Mouse (Mus musculus) heart, embryonic 12.5 days (tissue): ENCODE measurements around the gene Olfr1441. TPM values are rescaled to one million over a fixed set of nuclear protein-coding genes. Genes with fewer than 3 reads are reported as not detected.

Experiments
- ATAC-seq: fragments of 200-750 bp; cut with Nextera tagmentation; 2 replicates; pipeline ENCODE4 v1.8.0; 2017; ENCODE audit warnings: moderate TSS enrichment, moderate library complexity; ENCODE audit not compliant: insufficient number of reproducible peaks, low FRiP score
- H3K27ac ChIP-seq: fragments of 300-500 bp; sonication (generic); 2 replicates; pipeline ENCODE4 v1.5.1; 2016; ENCODE audit warnings: mild to moderate bottlenecking, moderate library complexity; ENCODE audit not compliant: poor library complexity, severe bottlenecking
- H3K27me3 ChIP-seq: fragments of 300-500 bp; sonication (generic); replicated peaks from 2 replicates; pipeline ENCODE4 v1.6.1; 2016; ENCODE audit warnings: mild to moderate bottlenecking, moderate library complexity
- H3K36me3 ChIP-seq: fragments of 300-500 bp; sonication (generic); 2 replicates; pipeline ENCODE4 v1.6.1; 2016; ENCODE audit warnings: mild to moderate bottlenecking, moderate library complexity
- H3K4me1 ChIP-seq: fragments of 300-500 bp; sonication (generic); replicated peaks from 2 replicates; pipeline ENCODE4 v1.6.1; 2016; ENCODE audit warnings: mild to moderate bottlenecking
- H3K4me2 ChIP-seq: fragments of 300-500 bp; sonication (generic); 2 replicates; pipeline ENCODE4 v1.6.1; 2016; ENCODE audit warnings: mild to moderate bottlenecking, moderate library complexity
- H3K4me3 ChIP-seq: fragments of 300-500 bp; sonication (generic); 2 replicates; pipeline ENCODE4 v1.5.1; 2016; ENCODE audit warnings: mild to moderate bottlenecking
- H3K9ac ChIP-seq: fragments of 300-500 bp; sonication (generic); 2 replicates; pipeline ENCODE4 v1.6.1; 2016; ENCODE audit warnings: mild to moderate bottlenecking, moderate library complexity
- H3K9me3 ChIP-seq: fragments of 300-500 bp; sonication (generic); replicated peaks from 2 replicates; pipeline ENCODE4 v1.6.1; 2016; ENCODE audit warnings: mild to moderate bottlenecking, moderate library complexity
- WGBS: fragments of 180-500 bp; shearing (Covaris S2); methylation state at CpG from one replicate; pipeline ENCODE4 v1.1.7; 2016; 5-methylcytosine and 5-hydroxymethylcytosine counted together
- polyA plus RNA-seq: library from polyadenylated mRNA; unstranded; fragments of >200 nt; fragmentation: Nextera tagmentation; extraction: Ambion mirVana; gene quantifications from 2 replicates; pipeline ENCODE4 v1.2.1, GENCODE M21; 2016

Olfr1441 gene
- polyA plus RNA-seq, 1 experiment from 2014 or later: not detected

DNA sequence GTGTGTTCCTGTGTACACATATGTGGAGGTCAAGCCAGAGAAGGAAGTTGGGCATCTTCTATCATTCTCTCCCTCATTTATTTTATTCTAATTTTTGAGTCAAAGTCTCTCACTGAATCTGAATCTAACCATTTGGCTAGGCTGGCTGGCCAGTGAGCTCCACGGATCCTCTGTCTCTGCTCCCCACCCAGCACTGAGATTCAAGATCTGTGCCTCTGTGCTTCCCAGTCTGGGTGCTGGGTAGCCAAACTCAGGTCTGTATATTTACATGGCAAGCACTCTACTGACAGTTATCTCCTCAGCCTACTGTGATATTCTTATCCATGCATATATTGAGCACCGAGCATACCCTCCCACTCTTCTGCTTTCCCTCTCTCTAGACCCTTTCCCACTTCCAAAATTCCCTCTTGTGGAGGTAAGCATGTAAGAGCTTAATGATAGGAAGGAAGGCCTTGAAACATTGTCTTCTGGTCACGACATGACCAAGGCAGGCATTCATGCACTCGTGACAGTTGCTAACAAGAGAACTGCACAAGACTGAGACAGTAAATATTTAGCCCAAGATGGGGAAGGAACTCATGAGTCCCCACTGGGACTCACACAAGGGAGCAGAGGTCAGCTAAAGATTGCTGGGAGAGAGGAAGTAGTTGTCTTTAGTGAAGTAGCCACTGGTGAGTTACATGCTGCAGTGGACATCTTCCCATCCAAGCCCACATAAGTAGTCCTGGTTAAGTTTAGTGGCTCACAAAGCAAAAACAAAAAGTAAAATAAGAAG is 18.7 kb downstream of the Olfr1441 start:
- Histone ChIP-seq H3K27ac (no peak overlapping the region), H3K36me3 (no peaks in the 10 kb centered on the region), H3K4me3 (no peak overlapping the region), H3K9ac (no peak overlapping the region), H3K27me3 (no peaks in the 10 kb centered on the region), H3K4me1 (no peaks in the 10 kb centered on the region), H3K9me3 (no peaks in the 10 kb centered on the region), H3K4me2 (no peak overlapping the region)
- 76% methylated on average over 4 of the region's 4 CpGs for WGBS
- no peak for ATAC-seq

DNA sequence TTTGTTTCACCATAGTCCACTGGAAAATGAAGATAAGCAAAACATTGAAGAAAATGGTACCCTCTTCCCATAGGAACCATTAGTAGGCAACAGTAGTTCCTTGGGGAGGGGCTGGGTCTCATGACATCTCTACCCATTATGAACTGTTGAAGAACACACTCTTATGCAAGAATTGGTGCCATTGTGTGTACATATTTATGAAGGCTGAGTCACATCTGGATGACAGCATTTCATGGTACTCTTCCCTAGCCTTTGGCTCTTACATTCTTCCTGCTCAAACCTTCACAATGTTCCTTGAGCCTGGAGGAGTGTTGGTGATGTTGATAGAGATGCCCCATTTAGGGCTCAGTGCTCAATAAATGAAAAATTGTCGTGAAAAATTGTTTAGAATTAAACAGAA is 22.3 kb downstream of the Olfr1441 start:
- no peak overlapping the region for H3K4me3 ChIP-seq
- no peaks in the 10 kb centered on the region for H3K9me3 ChIP-seq
- no peaks in the 10 kb centered on the region for H3K27me3 ChIP-seq
- no peak overlapping the region for H3K4me2 ChIP-seq
- H3K9ac ChIP-seq: no peak overlapping the region
- no peak for ATAC-seq
- 47% methylated on average over 1 of the region's 1 CpGs for WGBS
- H3K36me3 ChIP-seq: no peaks in the 10 kb centered on the region
- H3K4me1 ChIP-seq: peaks cover 7% of the 10 kb centered on the region; the same call in 1 of the 2 replicates
- H3K27ac ChIP-seq: no peak overlapping the region

GRCm38 (mm10) chr19:12440103-12440725 is 23.0 kb downstream of the Olfr1441 start:
- WGBS: 75% methylated on average over 5 of the region's 5 CpGs

DNA sequence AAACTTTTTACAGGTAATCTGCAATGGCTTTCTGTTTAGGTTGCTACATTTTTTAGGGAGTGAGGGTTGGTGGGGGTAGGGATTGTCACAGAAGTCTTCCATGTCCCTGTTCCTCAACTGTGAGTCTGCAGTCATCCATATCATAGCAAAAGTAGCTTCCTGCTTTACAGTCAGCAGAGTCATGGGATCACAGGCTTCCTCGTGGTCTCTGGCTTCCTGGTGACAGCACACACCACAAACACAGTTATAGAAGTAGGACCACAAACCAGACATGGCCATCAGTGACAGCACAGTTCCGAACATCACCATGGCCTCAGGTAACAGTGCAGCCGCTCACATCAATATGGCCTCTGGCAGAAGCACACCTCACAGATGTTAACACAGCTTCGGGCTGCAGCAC is 25.3 kb downstream of the Olfr1441 start:
- no peak for ATAC-seq
- no peak overlapping the region for H3K9ac ChIP-seq
- H3K27ac ChIP-seq: no peak overlapping the region
- no peak overlapping the region for H3K4me3 ChIP-seq
- H3K9me3 ChIP-seq: no peaks in the 10 kb centered on the region
- no peaks in the 10 kb centered on the region for H3K27me3 ChIP-seq
- WGBS: 61% methylated on average over 4 of the region's 4 CpGs
- no peaks in the 10 kb centered on the region for H3K36me3 ChIP-seq
- peaks cover 7% of the 10 kb centered on the region; the same call in 1 of the 2 replicates for H3K4me1 ChIP-seq
- peak overlapping the region; percentile 8; the same call in 1 of the 2 replicates for H3K4me2 ChIP-seq

More at GRCm38 (mm10) chr19:12440103-12440725, 23.0 kb downstream of the Olfr1441 start:
- Histone ChIP-seq H3K36me3 (no peaks in the 10 kb centered on the region), H3K9ac (no peak overlapping the region), H3K4me2 (no peak overlapping the region), H3K4me3 (no peak overlapping the region), H3K27me3 (no peaks in the 10 kb centered on the region), H3K9me3 (no peaks in the 10 kb centered on the region), H3K27ac (no peak overlapping the region), H3K4me1 (peaks cover 7% of the 10 kb centered on the region; the same call in 1 of the 2 replicates)
- no peak for ATAC-seq

DNA sequence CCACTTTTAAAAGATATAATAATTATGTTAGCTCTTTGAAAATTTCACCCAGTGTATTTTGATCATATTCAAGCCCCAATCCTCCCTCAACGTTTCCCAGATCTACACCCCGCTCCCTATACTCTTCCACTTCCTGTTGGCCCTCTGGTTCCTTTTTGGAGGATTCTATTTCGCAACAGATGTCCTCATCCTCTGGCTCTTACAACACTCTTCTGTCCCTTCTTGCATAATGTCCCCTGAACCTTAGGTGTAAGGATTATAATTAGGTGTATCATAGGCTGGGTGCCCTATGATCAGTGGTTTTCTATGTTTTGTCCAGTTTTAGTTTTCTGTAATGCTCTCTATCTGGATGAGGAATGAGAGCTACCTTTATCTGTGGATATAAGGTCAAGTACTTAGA is 27.8 kb downstream of the Olfr1441 start:
- Histone ChIP-seq H3K27me3 (no peaks in the 10 kb centered on the region), H3K4me2 (no peak overlapping the region), H3K36me3 (no peaks in the 10 kb centered on the region), H3K4me1 (peaks cover 7% of the 10 kb centered on the region; the same call in 1 of the 2 replicates), H3K4me3 (no peak overlapping the region), H3K9ac (no peak overlapping the region), H3K9me3 (no peaks in the 10 kb centered on the region), H3K27ac (no peak overlapping the region)
- 75% methylated on average over 3 of the region's 3 CpGs for WGBS
- ATAC-seq: no peak

DNA sequence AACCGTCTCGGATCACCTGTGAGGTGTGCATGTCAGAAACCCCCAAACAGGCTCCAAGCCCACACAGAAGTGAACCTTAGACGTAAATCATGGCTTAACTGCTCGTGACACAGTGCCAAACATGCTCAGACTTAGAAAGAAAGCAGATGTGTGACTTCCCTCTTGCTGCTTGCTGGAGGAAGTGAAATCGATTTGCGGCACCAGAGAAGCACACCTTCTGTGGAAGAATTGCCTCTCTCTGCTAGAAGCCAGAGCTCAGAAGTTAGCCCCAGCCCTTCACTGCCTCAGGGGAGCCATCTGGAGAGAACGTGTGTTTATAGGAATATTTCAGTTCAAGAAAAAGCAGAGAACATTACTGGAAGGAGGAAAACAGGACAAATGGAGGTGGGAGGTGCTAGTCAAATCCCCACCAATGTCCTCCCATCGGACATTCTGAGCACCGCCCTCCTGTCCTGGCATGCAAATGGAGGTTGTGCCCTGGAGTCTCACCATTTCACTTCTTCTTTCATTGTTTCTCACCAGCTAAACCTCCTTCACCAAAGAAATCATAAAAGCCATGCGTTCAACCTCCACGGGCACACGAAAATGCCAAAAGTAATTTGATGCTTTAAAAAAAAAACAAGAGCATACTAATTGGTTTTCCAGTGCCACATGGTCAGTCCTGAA is 40.3 kb downstream of the Olfr1441 start:
- H3K9me3 ChIP-seq: no peaks in the 10 kb centered on the region
- no peaks in the 10 kb centered on the region for H3K27me3 ChIP-seq
- H3K4me1 ChIP-seq: no peaks in the 10 kb centered on the region
- H3K27ac ChIP-seq: no peak overlapping the region
- no peak for ATAC-seq
- no peak overlapping the region for H3K9ac ChIP-seq
- no peak overlapping the region for H3K4me3 ChIP-seq
- no peak overlapping the region for H3K4me2 ChIP-seq
- 74% methylated on average over 12 of the region's 12 CpGs for WGBS
- H3K36me3 ChIP-seq: no peaks in the 10 kb centered on the region

- Histone ChIP-seq H3K4me1 (peaks cover 9% of the 10 kb centered on the region), H3K27me3 (no peaks in the 10 kb centered on the region), H3K36me3 (no peaks in the 10 kb centered on the region), H3K4me2 (no peak overlapping the region), H3K27ac (no peak overlapping the region), H3K9me3 (no peaks in the 10 kb centered on the region), H3K9ac (no peak overlapping the region), H3K4me3 (no peak overlapping the region)
- no peak for ATAC-seq
- WGBS: 79% methylated on average over 4 of the region's 4 CpGs
Measured at GRCm38 (mm10) chr19:12459516-12459915, 42.3 kb downstream of the Olfr1441 start.

DNA sequence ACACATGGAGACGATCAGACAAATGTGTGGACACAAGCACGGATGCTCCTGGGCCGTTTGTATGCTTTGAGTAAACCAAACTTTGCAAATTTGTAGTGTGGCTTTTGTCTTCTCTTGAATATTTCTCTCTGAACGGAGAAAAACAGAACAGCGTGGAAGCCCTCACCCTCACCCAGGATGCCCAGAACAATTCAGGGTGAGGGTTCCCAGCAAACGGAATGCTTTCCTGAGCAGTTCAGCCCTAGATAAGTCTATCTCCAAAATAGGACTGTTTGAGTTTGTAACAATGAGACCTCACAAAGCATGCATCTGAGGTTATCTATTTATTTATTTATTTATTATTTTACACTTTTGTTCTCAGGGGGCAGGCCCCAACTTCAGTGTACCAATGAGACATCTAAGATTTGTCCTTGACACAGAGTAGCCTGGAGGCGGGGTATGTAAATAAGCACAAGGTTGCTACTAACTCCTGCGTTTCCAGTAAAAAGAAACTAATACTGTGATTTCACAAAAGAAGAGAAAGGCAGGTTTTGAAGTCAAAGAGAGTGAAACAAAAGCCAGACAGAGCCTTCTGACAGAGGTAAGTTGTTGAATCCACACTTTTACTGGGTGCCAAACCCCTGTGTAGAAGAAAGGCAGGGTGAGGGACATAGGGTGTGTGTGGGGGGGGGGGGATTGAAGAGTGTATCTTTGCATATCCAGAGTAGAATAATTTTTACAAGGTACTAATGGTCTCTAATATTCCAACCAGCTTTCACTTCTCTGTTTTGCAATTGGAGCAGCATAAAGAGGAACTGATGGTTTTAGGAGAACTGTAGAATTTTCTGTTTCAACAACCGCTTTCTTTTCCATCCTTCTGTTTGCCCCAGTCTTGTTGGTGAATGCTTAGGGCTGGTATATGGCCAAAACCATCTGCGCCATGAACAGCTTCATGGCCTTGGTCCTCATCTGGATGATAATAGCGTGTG is 43.3 kb downstream of the Olfr1441 start, which contains the start of gene Mpeg1:
TSS of gene Mpeg1 (plus strand) at position 498 of the 968 bp plus-strand sequence.
- ATAC-seq: no peak
- no peak within 1 kb of the TSS for H3K4me2 ChIP-seq
- H3K36me3 ChIP-seq: no peaks in the 10 kb centered on the region
- H3K9ac ChIP-seq: no peak within 1 kb of the TSS
- H3K27me3 ChIP-seq: no peaks in the 10 kb centered on the region
- 78% methylated on average over 11 of the region's 11 CpGs for WGBS
- H3K9me3 ChIP-seq: no peaks in the 10 kb centered on the region
- H3K27ac ChIP-seq: no peak within 1 kb of the TSS
- H3K4me1 ChIP-seq: peaks cover 9% of the 10 kb centered on the region
- no peak within 1 kb of the TSS for H3K4me3 ChIP-seq

DNA sequence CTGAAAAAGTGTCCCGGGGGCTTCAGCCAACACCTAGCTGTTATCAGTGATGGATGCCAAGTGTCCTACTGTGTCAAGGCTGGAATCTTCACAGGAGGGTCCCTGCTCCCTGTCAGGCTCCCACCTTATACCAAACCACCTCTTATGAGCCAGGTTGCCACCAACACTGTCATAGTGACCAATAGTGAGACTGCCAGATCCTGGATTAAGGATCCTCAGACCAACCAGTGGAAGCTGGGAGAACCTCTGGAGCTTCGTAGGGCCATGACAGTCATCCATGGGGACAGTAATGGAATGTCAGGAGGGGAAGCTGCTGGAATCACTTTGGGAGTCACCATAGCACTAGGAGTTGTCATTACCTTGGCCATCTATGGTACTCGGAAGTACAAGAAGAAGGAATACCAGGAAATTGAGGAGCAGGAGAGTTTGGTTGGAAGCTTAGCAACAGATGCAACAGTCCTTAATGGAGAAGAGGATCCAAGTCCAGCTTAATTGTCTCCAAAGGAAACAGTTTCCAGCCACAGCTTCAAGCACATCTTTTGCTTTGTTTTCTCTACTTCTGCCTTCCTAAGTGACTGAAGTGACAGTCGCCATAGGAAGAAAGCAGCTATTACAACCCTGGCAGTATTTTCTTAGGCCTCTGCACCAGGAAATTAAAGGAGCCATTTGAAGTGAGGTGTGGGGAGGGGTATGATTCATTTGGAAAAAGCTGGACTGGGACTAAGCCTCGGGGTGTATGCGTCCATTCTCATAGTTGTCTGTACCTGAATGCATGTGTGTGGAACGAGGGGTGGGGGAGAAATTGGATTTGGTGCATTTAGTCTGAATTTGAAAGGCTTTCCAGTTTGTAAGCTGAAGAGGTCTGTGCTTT is 45.9 kb downstream of the Olfr1441 start:
- Histone ChIP-seq H3K9me3 (no peaks in the 10 kb centered on the region), H3K4me1 (peaks cover 9% of the 10 kb centered on the region), H3K27me3 (no peaks in the 10 kb centered on the region), H3K36me3 (no peaks in the 10 kb centered on the region), H3K4me3 (no peak overlapping the region), H3K4me2 (no peak overlapping the region), H3K27ac (no peak overlapping the region), H3K9ac (no peak overlapping the region)
- WGBS: 59% methylated on average over 7 of the region's 7 CpGs
- ATAC-seq: no peak

DNA sequence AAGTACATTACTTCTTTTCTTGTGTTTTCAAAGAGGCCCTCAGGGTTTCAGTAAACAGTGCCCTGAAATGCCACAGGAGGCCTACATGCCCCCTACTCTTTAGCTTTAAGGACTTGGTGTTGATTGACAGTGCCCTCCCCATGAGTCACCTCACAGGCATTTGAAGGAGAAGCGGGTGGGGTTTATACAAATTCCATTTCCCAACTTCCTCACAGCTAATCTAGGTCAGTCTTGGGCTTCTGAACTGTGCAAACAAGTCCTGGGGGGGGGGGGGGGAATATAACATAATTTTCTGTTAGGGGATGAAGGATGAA is 46.4 kb downstream of the Olfr1441 start:
- H3K9ac ChIP-seq: no peak overlapping the region
- H3K9me3 ChIP-seq: no peaks in the 10 kb centered on the region
- no peak overlapping the region for H3K4me3 ChIP-seq
- H3K27ac ChIP-seq: no peak overlapping the region
- no peak overlapping the region for H3K4me2 ChIP-seq
- no peak for ATAC-seq
- H3K27me3 ChIP-seq: no peaks in the 10 kb centered on the region
- WGBS: 8% methylated on average over 1 of the region's 1 CpGs
- H3K36me3 ChIP-seq: no peaks in the 10 kb centered on the region
- H3K4me1 ChIP-seq: peaks cover 9% of the 10 kb centered on the region
